Mouse (Mus musculus) forebrain, embryonic 11.5 days (tissue): ENCODE results near the gene Gpx2. TPM values are rescaled to one million over a fixed set of nuclear protein-coding genes. Genes with fewer than 3 reads are reported as not detected.
A peak's percentile ranks its signal among the peaks of the same experiment; 100 is the strongest.

Experiments
- ATAC-seq: fragments of 200-750 bp; cut with Nextera tagmentation; replicated peaks from 2 replicates; pipeline ENCODE4 v1.8.0; 2017; ENCODE audit warnings: moderate TSS enrichment; ENCODE audit not compliant: low FRiP score
- DNase-seq: peaks from one replicate; pipeline ENCODE4 v3.0.0-alpha.2; 2017; ENCODE audit warnings: low spot score
- H3K27ac ChIP-seq: fragments of 300-500 bp; sonication (generic); 2 replicates; pipeline ENCODE4 v1.5.1; 2014; ENCODE audit warnings: low read depth, low read length
- H3K27me3 ChIP-seq: fragments of 300-500 bp; sonication (generic); 2 replicates; pipeline ENCODE4 v1.6.1; 2014; ENCODE audit warnings: mild to moderate bottlenecking, low read length, mixed read lengths; ENCODE audit not compliant: control insufficient read depth, insufficient read depth
- H3K36me3 ChIP-seq: fragments of 300-500 bp; sonication (generic); 2 replicates; pipeline ENCODE4 v1.6.1; 2014; ENCODE audit warnings: mild to moderate bottlenecking, low read length, moderate library complexity, mixed read lengths; ENCODE audit not compliant: control insufficient read depth, insufficient read depth
- H3K4me1 ChIP-seq: fragments of 300-500 bp; sonication (generic); replicated peaks from 2 replicates; pipeline ENCODE4 v1.6.1; 2014; ENCODE audit warnings: low read length, mixed read lengths; ENCODE audit not compliant: control insufficient read depth, insufficient read depth
- H3K4me2 ChIP-seq: fragments of 300-500 bp; sonication (generic); 2 replicates; pipeline ENCODE4 v1.6.1; 2014; ENCODE audit warnings: low read depth, mild to moderate bottlenecking, low read length, moderate library complexity, mixed read lengths; ENCODE audit not compliant: severe bottlenecking
- H3K4me3 ChIP-seq: fragments of 300-500 bp; sonication (generic); 2 replicates; pipeline ENCODE4 v1.5.1; 2014; ENCODE audit warnings: low read depth, low read length
- H3K9ac ChIP-seq: fragments of 300-500 bp; sonication (generic); 2 replicates; pipeline ENCODE4 v1.6.1; 2014; ENCODE audit warnings: low read length
- H3K9me3 ChIP-seq: fragments of 300-500 bp; sonication (generic); 2 replicates; pipeline ENCODE4 v1.6.1; 2016; ENCODE audit warnings: low read length, mixed read lengths; ENCODE audit not compliant: control insufficient read depth
- WGBS: fragments of 180-500 bp; shearing (Covaris S2); extraction: QIAGEN DNeasy Blood & Tissue Kit; methylation state at CpG from one replicate; pipeline ENCODE4 v1.1.7; 2014; 5-methylcytosine and 5-hydroxymethylcytosine counted together
- polyA plus RNA-seq: library from polyadenylated mRNA; unstranded; fragments of >200 nt; fragmentation: Nextera tagmentation; extraction: Ambion mirVana; gene quantifications from 2 replicates; pipeline ENCODE4 v1.2.1, GENCODE M21; 2014

The Gpx2 gene
- polyA plus RNA-seq, 1 experiment from 2014 or later: 0.20 TPM

DNA sequence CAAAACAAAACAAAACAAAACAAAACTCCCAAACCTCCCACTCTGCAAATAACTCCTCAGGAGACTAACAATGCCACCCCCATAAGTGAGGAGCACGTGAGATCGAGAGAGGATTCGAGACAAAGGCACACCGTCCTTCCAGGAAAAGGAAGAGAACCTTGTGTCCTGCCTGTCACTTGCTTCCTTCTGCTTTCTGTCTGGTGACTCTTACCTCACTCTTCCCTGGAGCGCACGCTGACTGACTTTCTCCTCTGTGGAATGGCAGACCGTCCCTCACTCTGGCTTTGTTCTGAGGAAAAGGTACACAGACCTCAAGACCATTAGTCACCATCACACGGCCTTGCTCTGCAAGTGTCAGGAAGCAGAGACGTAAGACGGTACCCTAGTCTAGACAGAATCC is 18.2 kb upstream of the Gpx2 start:
- ATAC-seq (no peak), DNase-seq (no peak)
- H3K27ac ChIP-seq: no peak overlapping the region
- H3K4me1 ChIP-seq: peaks cover 5% of the 10 kb centered on the region; the same call in 1 of the 2 replicates
- H3K4me3 ChIP-seq: no peak overlapping the region
- no peaks in the 10 kb centered on the region for H3K9me3 ChIP-seq
- no peaks in the 10 kb centered on the region for H3K27me3 ChIP-seq
- no peak overlapping the region for H3K9ac ChIP-seq
- H3K4me2 ChIP-seq: no peak overlapping the region
- WGBS: 81% methylated on average over 10 of the region's 10 CpGs
- no peaks in the 10 kb centered on the region for H3K36me3 ChIP-seq

DNA sequence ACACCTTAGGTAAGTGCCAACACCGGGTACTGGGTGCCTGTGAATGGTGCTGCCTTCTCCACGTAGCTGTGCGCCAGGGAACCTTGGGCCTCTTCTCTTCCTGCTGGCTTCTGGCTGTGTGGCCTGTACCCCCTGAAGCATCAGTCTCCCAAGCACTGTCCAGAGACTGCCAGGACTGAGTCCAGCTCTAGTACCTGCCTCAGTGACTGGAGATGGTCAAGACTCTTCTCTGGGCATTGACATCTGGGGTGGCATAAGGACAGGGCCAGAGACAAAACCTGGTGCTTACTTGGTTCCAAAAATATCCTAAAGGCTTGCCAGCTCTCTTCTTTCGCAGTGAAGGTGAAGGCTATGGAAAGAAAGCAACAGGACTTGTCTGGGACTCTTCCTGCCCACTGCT is 15.7 kb upstream of the Gpx2 start:
- no peak overlapping the region for H3K27ac ChIP-seq
- H3K36me3 ChIP-seq: no peaks in the 10 kb centered on the region
- no peak overlapping the region for H3K4me2 ChIP-seq
- H3K4me1 ChIP-seq: no peaks in the 10 kb centered on the region
- H3K27me3 ChIP-seq: no peaks in the 10 kb centered on the region
- DNase-seq: no peak
- ATAC-seq: no peak
- WGBS: 88% methylated on average over 4 of the region's 4 CpGs
- H3K4me3 ChIP-seq: no peak overlapping the region
- H3K9ac ChIP-seq: no peak overlapping the region
- no peaks in the 10 kb centered on the region for H3K9me3 ChIP-seq

DNA sequence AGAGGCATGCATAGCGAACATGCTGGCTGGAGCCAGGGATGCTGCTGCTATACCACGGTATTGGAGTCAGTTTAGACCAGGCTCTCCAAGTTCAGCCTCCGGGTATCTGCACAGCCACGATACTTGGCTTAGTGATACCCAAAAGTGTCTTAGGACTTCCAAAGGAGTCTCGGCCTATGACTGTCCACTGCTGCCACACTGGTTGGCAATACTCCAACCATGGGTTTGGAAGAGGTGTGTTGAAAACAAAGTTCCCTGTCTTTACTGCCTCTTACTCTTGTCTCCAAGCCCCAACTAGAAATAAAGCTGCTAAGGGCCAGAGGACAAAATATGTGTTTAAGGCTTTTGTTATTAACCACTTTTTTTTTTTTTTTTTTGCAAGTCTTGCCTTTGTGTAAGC is 15.1 kb upstream of the Gpx2 start:
- 93% methylated on average over 5 of the region's 5 CpGs for WGBS
- Histone ChIP-seq H3K9me3 (no peaks in the 10 kb centered on the region), H3K36me3 (no peaks in the 10 kb centered on the region), H3K4me1 (no peaks in the 10 kb centered on the region), H3K4me2 (no peak overlapping the region), H3K27me3 (no peaks in the 10 kb centered on the region), H3K27ac (no peak overlapping the region), H3K4me3 (no peak overlapping the region), H3K9ac (no peak overlapping the region)
- DNase-seq (no peak), ATAC-seq (no peak)

DNA sequence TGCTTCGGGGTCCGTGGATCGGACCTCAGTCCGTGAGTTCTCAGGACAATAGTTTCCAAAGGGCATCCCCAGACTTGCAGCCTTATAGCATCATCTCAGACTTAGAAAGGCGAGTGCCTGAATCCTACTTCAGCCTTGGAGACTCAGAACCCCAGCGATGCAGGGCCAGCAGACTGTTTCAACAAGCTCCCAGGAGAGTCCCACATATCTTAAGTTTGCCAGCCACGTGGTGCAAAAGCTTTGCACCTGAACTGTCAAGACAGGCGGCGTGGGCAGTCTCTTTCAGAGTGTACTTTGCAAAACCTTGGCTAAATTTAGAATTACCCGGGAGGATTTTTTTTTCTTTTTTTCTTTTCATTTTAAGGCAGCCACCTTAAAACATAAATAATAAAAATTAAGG is 12.4 kb upstream of the Gpx2 start:
- ATAC-seq (no peak), DNase-seq (no peak)
- WGBS: 82% methylated on average over 10 of the region's 10 CpGs
- no peak overlapping the region for H3K9ac ChIP-seq
- no peaks in the 10 kb centered on the region for H3K9me3 ChIP-seq
- no peak overlapping the region for H3K27ac ChIP-seq
- no peaks in the 10 kb centered on the region for H3K27me3 ChIP-seq
- H3K4me2 ChIP-seq: no peak overlapping the region
- no peaks in the 10 kb centered on the region for H3K36me3 ChIP-seq
- no peak overlapping the region for H3K4me3 ChIP-seq
- no peaks in the 10 kb centered on the region for H3K4me1 ChIP-seq

DNA sequence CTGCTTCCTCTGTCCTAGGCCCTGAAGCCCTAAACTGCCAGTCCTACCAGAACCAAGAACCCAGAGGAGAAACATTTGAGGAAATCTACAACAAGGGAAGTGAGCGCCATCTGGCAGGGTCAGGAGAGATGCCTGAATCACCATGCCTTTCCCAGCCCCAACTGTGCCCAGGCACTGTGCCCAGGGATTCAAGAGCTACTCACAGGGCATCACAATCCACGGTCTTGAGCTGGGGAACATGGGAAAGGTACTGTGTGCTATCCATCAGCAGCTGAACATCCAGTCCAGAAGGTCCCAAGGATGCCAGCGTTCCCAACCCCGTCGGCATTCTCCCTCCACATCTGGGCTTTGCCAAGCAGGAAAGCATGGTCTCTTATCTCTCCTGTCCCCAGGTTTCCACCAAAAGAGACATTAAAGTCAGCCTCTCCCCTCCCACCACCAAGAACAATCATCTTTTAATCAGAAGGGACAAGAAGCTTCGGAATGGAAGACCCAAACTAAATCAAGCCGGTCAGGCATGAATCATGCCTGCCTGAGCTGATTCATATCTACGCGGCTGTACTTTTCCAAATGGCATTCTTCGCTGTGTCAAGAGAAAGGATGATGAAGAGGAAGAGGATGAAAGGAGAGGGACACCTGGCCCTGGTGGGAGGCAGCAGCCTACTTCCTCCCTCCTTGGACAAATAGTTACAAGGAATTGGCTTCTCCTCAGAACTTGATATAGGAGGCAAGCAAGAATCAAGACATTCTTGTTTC is 9.9 kb upstream of the Gpx2 start:
- Histone ChIP-seq H3K9me3 (no peaks in the 10 kb centered on the region), H3K4me3 (no peak overlapping the region), H3K9ac (no peak overlapping the region), H3K36me3 (no peaks in the 10 kb centered on the region), H3K27ac (no peak overlapping the region), H3K27me3 (no peaks in the 10 kb centered on the region), H3K4me1 (no peaks in the 10 kb centered on the region), H3K4me2 (no peak overlapping the region)
- whole genome bisulfite sequencing: 91% methylated on average over 10 of the region's 10 CpGs
- no peak for DNase-seq
- no peak for ATAC-seq

DNA sequence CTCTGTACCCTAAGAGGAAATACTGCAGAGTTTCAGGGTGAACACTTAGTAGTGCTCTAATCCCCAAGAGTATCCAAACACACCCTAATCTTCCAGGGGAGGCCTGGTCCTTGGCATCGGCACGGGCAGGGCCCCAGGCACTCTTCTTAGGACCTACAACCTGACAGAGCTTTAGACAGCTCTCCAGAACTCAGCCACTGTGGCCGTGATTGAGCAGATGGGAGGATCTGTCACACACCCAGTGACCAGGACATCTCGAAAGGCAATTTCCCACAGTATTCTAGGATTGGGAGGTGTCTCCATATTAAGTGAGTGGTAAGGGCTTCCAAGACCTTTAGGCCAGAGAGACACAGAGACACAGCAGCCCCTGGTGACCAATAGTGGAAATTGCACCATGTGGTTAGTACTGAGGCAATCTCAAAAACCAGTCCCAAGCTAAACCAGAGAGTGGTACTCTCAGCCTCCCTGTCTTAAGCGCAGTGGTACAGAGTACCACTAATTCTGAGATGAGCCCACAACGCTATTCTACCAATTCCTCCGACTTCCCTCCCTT is 8.4 kb upstream of the Gpx2 start:
- 53% methylated on average over 7 of the region's 7 CpGs for WGBS

DNA sequence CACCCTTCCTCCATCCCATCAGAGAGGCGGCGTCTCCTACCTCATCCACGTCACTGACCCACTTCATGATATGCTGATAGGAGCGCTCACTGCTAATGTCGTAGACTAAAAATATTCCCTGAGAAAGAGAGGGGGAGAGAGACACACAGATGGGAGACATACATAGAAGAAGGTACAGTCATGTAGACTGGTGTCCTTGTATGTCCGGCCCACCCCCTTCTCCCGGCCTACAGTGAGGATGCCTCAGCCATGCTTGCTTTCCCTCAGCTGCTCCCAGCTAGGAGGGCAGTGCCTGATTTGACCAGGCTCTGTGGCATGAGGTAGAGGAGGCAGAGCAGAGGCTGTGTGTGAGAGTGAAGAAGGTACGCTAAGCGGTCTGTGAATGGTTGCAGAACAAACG is 7.7 kb upstream of the Gpx2 start:
- no peak for ATAC-seq
- no peaks in the 10 kb centered on the region for H3K4me1 ChIP-seq
- no peak overlapping the region for H3K9ac ChIP-seq
- no peaks in the 10 kb centered on the region for H3K27me3 ChIP-seq
- H3K4me3 ChIP-seq: no peak overlapping the region
- WGBS: 87% methylated on average over 10 of the region's 10 CpGs
- DNase-seq: no peak
- no peak overlapping the region for H3K27ac ChIP-seq
- no peaks in the 10 kb centered on the region for H3K9me3 ChIP-seq
- H3K36me3 ChIP-seq: no peaks in the 10 kb centered on the region
- H3K4me2 ChIP-seq: no peak overlapping the region

More for the DNA sequence above, 8.4 kb upstream of the Gpx2 start:
- H3K4me1 ChIP-seq: no peaks in the 10 kb centered on the region
- DNase-seq (peak; percentile 70), ATAC-seq (peak; percentile 42; the same call in 1 of the 2 replicates)
- no peaks in the 10 kb centered on the region for H3K36me3 ChIP-seq
- H3K4me3 ChIP-seq: no peak overlapping the region
- no peaks in the 10 kb centered on the region for H3K27me3 ChIP-seq
- no peak overlapping the region for H3K9ac ChIP-seq
- no peak overlapping the region for H3K27ac ChIP-seq
- no peak overlapping the region for H3K4me2 ChIP-seq
- H3K9me3 ChIP-seq: no peaks in the 10 kb centered on the region

DNA sequence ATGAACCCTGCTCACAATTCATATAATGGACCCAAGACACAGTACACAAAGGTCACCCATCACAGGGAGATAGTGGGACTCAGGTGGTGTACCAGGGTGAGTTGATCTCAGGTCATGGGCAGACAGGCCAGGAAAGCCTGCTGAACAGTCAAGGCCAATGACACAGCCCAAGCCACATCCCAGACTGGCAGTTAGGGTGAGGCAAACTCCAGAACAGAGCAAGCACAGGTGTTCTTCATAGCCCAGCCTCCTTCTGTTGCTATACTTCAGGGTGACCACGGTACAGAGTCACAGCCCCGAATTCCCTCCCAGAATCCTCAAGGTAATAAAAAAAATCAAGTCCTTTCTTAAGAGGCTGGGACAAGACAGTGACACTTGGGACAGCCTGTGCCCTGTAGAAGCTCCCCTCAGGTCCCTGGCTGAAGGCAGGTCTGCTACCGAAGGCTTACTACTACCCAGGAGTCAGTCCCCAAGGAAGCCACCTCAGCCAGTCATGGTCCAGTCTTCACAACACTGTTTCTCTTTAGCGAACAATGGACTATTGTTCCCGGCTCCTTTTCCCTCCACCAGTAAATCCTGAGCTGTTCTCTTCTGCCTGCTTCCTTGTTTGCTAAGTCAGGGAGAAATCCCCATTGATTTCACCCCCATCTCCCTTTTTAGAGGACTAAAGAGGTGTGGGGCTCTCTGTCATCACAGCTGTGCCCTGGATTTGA is 2.8 kb upstream of the Gpx2 start:
- no peaks in the 10 kb centered on the region for H3K36me3 ChIP-seq
- H3K9me3 ChIP-seq: no peaks in the 10 kb centered on the region
- no peak overlapping the region for H3K27ac ChIP-seq
- H3K27me3 ChIP-seq: no peaks in the 10 kb centered on the region
- no peak overlapping the region for H3K9ac ChIP-seq
- H3K4me2 ChIP-seq: no peak overlapping the region
- no peaks in the 10 kb centered on the region for H3K4me1 ChIP-seq
- H3K4me3 ChIP-seq: no peak overlapping the region
- no peak for ATAC-seq
- WGBS: 47% methylated on average over 5 of the region's 5 CpGs
- DNase-seq: no peak
